In genomic region chr10:59952781-59953563, GRCm38 (mm10) we compare ENCODE assay signal across 8 mouse cellular contexts. TPM values are rescaled to one million over a fixed set of nuclear protein-coding genes. Genes with fewer than 3 reads are reported as not detected.
A peak's percentile ranks its signal among the peaks of the same experiment; 100 is the strongest.
DNase-seq lines count a peak whose midpoint lies in the region; ATAC-seq and TF ChIP-seq lines count a peak whose summit lies in the region.

No protein-coding gene starts in this region.

- no peaks in the 10 kb centered on the region for H3K9me3 ChIP-seq in MEL (replicated peaks; ENCODE audit: insufficient read depth, low read length)
- H3K9me3 ChIP-seq in intestine, embryonic 16.5 days (ENCODE audit: control insufficient read depth, low read length): no peaks in the 10 kb centered on the region
- H3K9me3 ChIP-seq in midbrain, embryonic 12.5 days: no peaks in the 10 kb centered on the region

- H3K27ac ChIP-seq in MEL (ENCODE audit: control insufficient read depth, low read depth, low read length): peak overlapping the region; percentile 98
- H3K27ac ChIP-seq in embryonic fibroblast, embryonic 13.5 days (ENCODE audit: insufficient read depth, low read length): peak overlapping the region; percentile 68
- H3K27ac ChIP-seq in intestine, embryonic 16.5 days (ENCODE audit: low read length): peak overlapping the region; percentile 69; the same call in 1 of the 2 replicates
- H3K27ac ChIP-seq in midbrain, embryonic 12.5 days (replicated peaks): peak overlapping the region; percentile 96

- peaks cover 0 to 6% of the 10 kb centered on the region in 2 experiments; a peak in 3 of 4 replicates for H3K27me3 ChIP-seq in MEL (ENCODE audit: control insufficient read depth in 1 of 2, insufficient read depth in 2 of 2, low read length in 2 of 2)
- H3K27me3 ChIP-seq in intestine, embryonic 16.5 days (replicated peaks; ENCODE audit: control insufficient read depth, insufficient read depth, low read length): no peaks in the 10 kb centered on the region
- no peaks in the 10 kb centered on the region for H3K27me3 ChIP-seq in midbrain, embryonic 12.5 days

- H3K4me2 ChIP-seq in intestine, embryonic 16.5 days (ENCODE audit: low read depth, low read length): peak overlapping the region; percentile 88
- peak overlapping the region; percentile 84 for H3K4me2 ChIP-seq in midbrain, embryonic 12.5 days (replicated peaks)

- peaks cover 0 to 24% of the 10 kb centered on the region in 2 experiments; a peak in 2 of 4 replicates for H3K36me3 ChIP-seq in MEL (ENCODE audit: control insufficient read depth in 1 of 2, insufficient read depth in 2 of 2, low read length in 2 of 2)
- H3K36me3 ChIP-seq in intestine, embryonic 16.5 days (ENCODE audit: control insufficient read depth, insufficient read depth, low read length): no peaks in the 10 kb centered on the region
- no peaks in the 10 kb centered on the region for H3K36me3 ChIP-seq in midbrain, embryonic 12.5 days

- H3K4me3 ChIP-seq in MEL (ENCODE audit: control insufficient read depth in 1 of 2, insufficient read depth in 1 of 2, low read depth in 2 of 2, low read length in 2 of 2): peak overlapping the region; percentile 88 to 93
- H3K4me3 ChIP-seq in embryonic fibroblast, embryonic 13.5 days (ENCODE audit: insufficient read depth, low read length): no peak overlapping the region
- peak overlapping the region; percentile 95 for H3K4me3 ChIP-seq in intestine, embryonic 16.5 days (ENCODE audit: low read length)
- peak overlapping the region; percentile 83 for H3K4me3 ChIP-seq in midbrain, embryonic 12.5 days

- no peak for TF ChIP-seq RAD21 in MEL (IDR thresholded peaks at IDR 0.05; ENCODE audit: low read depth, low read length)

- H3K4me1 ChIP-seq in MEL (ENCODE audit: control insufficient read depth in 1 of 2, insufficient read depth in 2 of 2, low read length in 2 of 2): peaks cover 12 to 26% of the 10 kb centered on the region in 2 experiments
- H3K4me1 ChIP-seq in embryonic fibroblast, embryonic 13.5 days (ENCODE audit: control insufficient read depth, insufficient read depth, low read length): peaks cover 4% of the 10 kb centered on the region; the same call in 1 of the 2 replicates
- H3K4me1 ChIP-seq in intestine, embryonic 16.5 days (ENCODE audit: control insufficient read depth, insufficient read depth, low read length): peaks cover 42% of the 10 kb centered on the region
- peaks cover 47% of the 10 kb centered on the region for H3K4me1 ChIP-seq in midbrain, embryonic 12.5 days

- TF ChIP-seq POLR2A in MEL (IDR thresholded peaks at IDR 0.05; ENCODE audit: control insufficient read depth in 1 of 2, insufficient read depth in 1 of 2, low read depth in 1 of 2, low read length in 2 of 2, poor library complexity in 1 of 2): no peak
- peak; percentile 11; the same call in 1 of the 2 replicates for TF ChIP-seq POLR2A in embryonic fibroblast, embryonic 13.5 days (IDR thresholded peaks at IDR 0.05; ENCODE audit: low read depth, low read length)

- peak; percentile 67 for DNase-seq in gastrocnemius, postnatal 25 days
- no peak for DNase-seq in gastrocnemius, postnatal 36 days
- DNase-seq in MEL (ENCODE audit: low read depth, low spot score): peak; percentile 88
- DNase-seq in frontal cortex, postnatal 36 days (ENCODE audit: low spot score in 2 of 2): no peak

- WGBS in intestine, embryonic 16.5 days: 36% methylated on average over 16 of the region's 16 CpGs
- WGBS in midbrain, embryonic 12.5 days: 18% methylated on average over 16 of the region's 16 CpGs

- intact Hi-C loops in gastrocnemius, postnatal 36 days (cut with DNase I): loop anchor here (2.0 to 5.0 kb wide), 2 partner anchors 20 to 36 kb away; no protein-coding TSS in a partner anchor

- TF ChIP-seq EP300 in MEL (IDR thresholded peaks at IDR 0.05; ENCODE audit: low read depth in 1 of 2, low read length in 2 of 2): no peak; a peak in 1 of 4 replicates

- peak overlapping the region; percentile 96 for H3K9ac ChIP-seq in MEL (ENCODE audit: control insufficient read depth, low read depth, low read length, poor library complexity, severe bottlenecking)
- H3K9ac ChIP-seq in intestine, embryonic 16.5 days (ENCODE audit: low read depth, low read length): peak overlapping the region; percentile 73
- H3K9ac ChIP-seq in midbrain, embryonic 12.5 days (replicated peaks): peak overlapping the region; percentile 75

- no peak for ATAC-seq in intestine, embryonic 16.5 days
- no peak for ATAC-seq in midbrain, embryonic 12.5 days (ENCODE audit: low FRiP score, low read depth)
- no peak for ATAC-seq in inflammation-experienced regulatory T-cells, adult 6 months

- no peak for TF ChIP-seq CTCF in MEL (IDR thresholded peaks at IDR 0.05 in 2 of 3, conservative IDR thresholded peaks at IDR 0.05 in 1 of 3; ENCODE audit: control insufficient read depth in 1 of 3, insufficient read depth in 1 of 3, low read depth in 2 of 3, low read length in 3 of 3, poor library complexity in 1 of 3, severe bottlenecking in 1 of 3)
- TF ChIP-seq CTCF in embryonic fibroblast, embryonic 13.5 days (IDR thresholded peaks at IDR 0.05; ENCODE audit: borderline replicate concordance, insufficient read depth, low read length): no peak

- peaks cover 18% of the 10 kb centered on the region for H3K79me2 ChIP-seq in MEL (ENCODE audit: control insufficient read depth, insufficient read depth, low read length, poor library complexity)

TF ChIP-seq in MEL, 35 proteins besides CTCF, POLR2A, EP300 and RAD21 (continues in another document):
- TF ChIP-seq USF1 (IDR thresholded peaks at IDR 0.05; ENCODE audit: low read depth, low read length) (peak; percentile 47; the same call in 1 of the 2 replicates), JUND (IDR thresholded peaks at IDR 0.05; ENCODE audit: low read depth, low read length) (no peak), ZKSCAN1 (IDR thresholded peaks at IDR 0.05; ENCODE audit: low read depth, low read length) (no peak), MEF2A (IDR thresholded peaks at IDR 0.05; ENCODE audit: extremely low read depth, insufficient replicate concordance, low read depth, low read length, poor library complexity, severe bottlenecking) (no peak), ZNF384 (IDR thresholded peaks at IDR 0.05; ENCODE audit: low read depth, low read length) (peak; percentile 92), RCOR1 (IDR thresholded peaks at IDR 0.05; ENCODE audit: low read depth, low read length) (no peak), CHD1 (IDR thresholded peaks at IDR 0.05; ENCODE audit: low read depth, low read length) (no peak), ETS1 (IDR thresholded peaks at IDR 0.05; ENCODE audit: low read depth, low read length) (peak; percentile 72), BHLHE40 (IDR thresholded peaks at IDR 0.05; ENCODE audit: borderline replicate concordance, low read depth, low read length) (no peak), USF2 (IDR thresholded peaks at IDR 0.05; ENCODE audit: borderline replicate concordance in 1 of 2, insufficient read depth in 1 of 2, low read depth in 1 of 2, low read length in 2 of 2) (no peak), SIN3A (IDR thresholded peaks at IDR 0.05; ENCODE audit: low read length) (peak; percentile 71), GATA1 (IDR thresholded peaks at IDR 0.05; ENCODE audit: low read depth, low read length) (peak; percentile 43; the same call in 1 of the 2 replicates), HCFC1 (IDR thresholded peaks at IDR 0.05; ENCODE audit: low read depth, low read length) (peak; percentile 55; the same call in 1 of the 2 replicates), POLR2AphosphoS2 (IDR thresholded peaks at IDR 0.05; ENCODE audit: low read length) (0 out of 2 replicates have a peak, but pooled peaks have one; percentile 43), TCF12 (IDR thresholded peaks at IDR 0.05; ENCODE audit: low read depth, low read length) (0 out of 2 replicates have a peak, but pooled peaks have one; percentile 5), MYC (IDR thresholded peaks at IDR 0.05; ENCODE audit: low read depth, low read length) (peak; percentile 36; the same call in 1 of the 2 replicates)

RNA-seq across cellular contexts. Expression of gene Ddit4, which starts 1.3 kb away (rescaled TPM):
- 10 to 100 TPM in 1 of 2 experiments, 1 to 10 TPM in 1; 8.6 to 11.4 TPM for total RNA-seq in gastrocnemius, postnatal 25 days (2021)
- total RNA-seq in gastrocnemius, postnatal 36 days (2021): 10 to 100 TPM; 18.2 to 39.3 TPM
- 2.6 and 40.6 TPM in 2 replicates for total RNA-seq in MEL (2012; rRNA removed)
- 10 to 100 TPM in 1 of 2 experiments, not detected in 1; 11.6 TPM for polyA plus RNA-seq in MEL (2012; ENCODE audit: insufficient read depth in 1 of 2, insufficient read length in 2 of 2, low read depth in 1 of 2, low replicate concordance in 2 of 2, missing spikeins in 1 of 2)
- 150 and 156 TPM in 2 replicates for polyA plus RNA-seq in embryonic fibroblast, embryonic 13.5 days (2011; ENCODE audit: insufficient read length, low read depth, missing spikeins)
- 28.6 and 33.1 TPM in 2 replicates for polyA plus RNA-seq in intestine, embryonic 16.5 days (2015; fragmentation: Nextera tagmentation; extraction: Ambion mirVana)
- polyA plus RNA-seq in midbrain, embryonic 12.5 days (2016; fragmentation: Nextera tagmentation; extraction: Ambion mirVana): 47.6 and 51.6 TPM in 2 replicates
- 10 to 100 TPM; 11.5 to 25.9 (median 14.4) TPM for polyA plus RNA-seq in inflammation-experienced regulatory T-cells, adult 6 months (2017; shearing (Covaris generic))

RNA-seq across cellular contexts. Expression of gene Ascc1, which starts 49.6 kb away (rescaled TPM):
- 10 to 100 TPM; 11.4 to 12.0 TPM for total RNA-seq in gastrocnemius, postnatal 25 days (2021)
- 10 to 100 TPM; 12.8 to 13.1 TPM for total RNA-seq in gastrocnemius, postnatal 36 days (2021)
- 17.0 and 17.1 TPM in 2 replicates for total RNA-seq in MEL (2012; rRNA removed)
- polyA plus RNA-seq in MEL (2012; ENCODE audit: insufficient read depth in 1 of 2, insufficient read length in 2 of 2, low read depth in 1 of 2, low replicate concordance in 2 of 2, missing spikeins in 1 of 2): 10 to 100 TPM in 1 of 2 experiments, not detected in 1; 37.9 TPM
- polyA plus RNA-seq in embryonic fibroblast, embryonic 13.5 days (2011; ENCODE audit: insufficient read length, low read depth, missing spikeins): 25.9 and 27.8 TPM in 2 replicates
- polyA plus RNA-seq in intestine, embryonic 16.5 days (2015; fragmentation: Nextera tagmentation; extraction: Ambion mirVana): 47.2 and 47.3 TPM in 2 replicates
- 37.4 and 39.6 TPM in 2 replicates for polyA plus RNA-seq in midbrain, embryonic 12.5 days (2016; fragmentation: Nextera tagmentation; extraction: Ambion mirVana)
- 10 to 100 TPM; 33.7 to 57.6 (median 44.3) TPM for polyA plus RNA-seq in inflammation-experienced regulatory T-cells, adult 6 months (2017; shearing (Covaris generic))

RNA-seq across cellular contexts. Expression of gene Anapc16, which starts 50.0 kb away (rescaled TPM):
- 10 to 100 TPM; 40.7 to 40.9 TPM for total RNA-seq in gastrocnemius, postnatal 25 days (2021)
- 10 to 100 TPM; 45.0 to 46.0 TPM for total RNA-seq in gastrocnemius, postnatal 36 days (2021)
- total RNA-seq in MEL (2012; rRNA removed): 61.5 and 73.0 TPM in 2 replicates
- polyA plus RNA-seq in MEL (2012; ENCODE audit: insufficient read depth in 1 of 2, insufficient read length in 2 of 2, low read depth in 1 of 2, low replicate concordance in 2 of 2, missing spikeins in 1 of 2): 10 to 100 TPM in 1 of 2 experiments, not detected in 1; 53.7 TPM
- 47.3 and 63.4 TPM in 2 replicates for polyA plus RNA-seq in embryonic fibroblast, embryonic 13.5 days (2011; ENCODE audit: insufficient read length, low read depth, missing spikeins)
- polyA plus RNA-seq in intestine, embryonic 16.5 days (2015; fragmentation: Nextera tagmentation; extraction: Ambion mirVana): 94.0 and 97.8 TPM in 2 replicates
- 110 and 115 TPM in 2 replicates for polyA plus RNA-seq in midbrain, embryonic 12.5 days (2016; fragmentation: Nextera tagmentation; extraction: Ambion mirVana)
- 10 to 100 TPM; 89.0 to 99.4 (median 91.1) TPM for polyA plus RNA-seq in inflammation-experienced regulatory T-cells, adult 6 months (2017; shearing (Covaris generic))

Comparison
In these comparisons a context has a peak if more than half of its experiments do, and no peak if none do; other contexts are left out.
1. DNase-seq: peak in gastrocnemius, postnatal 25 days (single experiment) and MEL (single experiment); none in gastrocnemius, postnatal 36 days (0 of 2) and frontal cortex, postnatal 36 days (0 of 2).
2. Peak in every context shown above with its lines, with median percentiles within 50 percentile points of each other: H3K27ac ChIP-seq and H3K9ac ChIP-seq.